28 mouse cellular contexts compared by ENCODE assay signal in the genomic region with DNA sequence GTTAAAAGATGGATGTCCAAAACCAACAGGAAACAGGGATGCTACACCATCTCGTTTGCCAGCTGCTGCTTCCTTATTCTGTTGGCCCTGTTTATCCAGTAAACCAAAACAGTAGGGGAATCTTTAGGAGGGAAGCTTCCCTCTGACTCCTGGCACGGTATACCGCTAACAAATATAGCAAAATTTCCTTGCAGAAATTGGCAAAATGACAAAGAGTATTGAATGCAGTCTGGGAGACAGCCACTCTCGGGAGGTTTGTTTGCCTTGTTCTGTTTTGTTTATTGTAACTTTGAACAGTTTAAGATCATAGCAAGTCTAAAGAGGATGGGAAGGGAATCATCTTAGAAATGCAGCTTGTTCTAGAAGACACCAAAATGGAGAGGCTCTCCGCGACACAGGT. TPM values are rescaled to one million over a fixed set of nuclear protein-coding genes. Genes with fewer than 3 reads are reported as not detected.
DNase-seq lines count a peak whose midpoint lies in the region; ATAC-seq and TF ChIP-seq lines count a peak whose summit lies in the region.
"Had no signal": no experiment of that assay in that cellular context is flagged by ENCODE, and none has a peak within 500 bp of the region (broad histone marks: within the 10 kb centered on the region; RNA-seq: fewer than 3 reads in every experiment).

No protein-coding gene starts in this region.

- H3K4me2 ChIP-seq in embryonic facial prominence, embryonic 14.5 days (ENCODE audit: low read depth, low read length) = no peak overlapping the region
- H3K4me2 ChIP-seq in hindbrain, postnatal 0 days (ENCODE audit: low read depth, low read length) = no peak overlapping the region
- H3K4me2 ChIP-seq in hindbrain, embryonic 16.5 days (ENCODE audit: low read length) = no peak overlapping the region
- no peak overlapping the region for H3K4me2 ChIP-seq in lung, embryonic 16.5 days (ENCODE audit: low read depth, low read length)
- H3K4me2 ChIP-seq: embryonic facial prominence, embryonic 15.5 days; forebrain, embryonic 12.5 days; heart, embryonic 12.5 days; heart, embryonic 15.5 days; hindbrain, embryonic 13.5 days had no signal

- WGBS in embryonic facial prominence, embryonic 14.5 days = 68% methylated on average over 6 of the region's 6 CpGs
- WGBS in embryonic facial prominence, embryonic 10.5 days = 87% methylated on average over 6 of the region's 6 CpGs
- 56% methylated on average over 6 of the region's 6 CpGs for WGBS in hindbrain, postnatal 0 days
- 70% methylated on average over 6 of the region's 6 CpGs for WGBS in hindbrain, embryonic 16.5 days
- 51% methylated on average over 6 of the region's 6 CpGs for WGBS in lung, embryonic 16.5 days

- H3K27ac ChIP-seq in embryonic facial prominence, embryonic 14.5 days (replicated peaks; ENCODE audit: low read depth, low read length) = no peak overlapping the region
- no peak overlapping the region for H3K27ac ChIP-seq in embryonic facial prominence, embryonic 10.5 days (replicated peaks)
- no peak overlapping the region for H3K27ac ChIP-seq in hindbrain, postnatal 0 days
- no peak overlapping the region for H3K27ac ChIP-seq in hindbrain, embryonic 16.5 days (ENCODE audit: low read depth, low read length)
- no peak overlapping the region for H3K27ac ChIP-seq in lung, embryonic 16.5 days (ENCODE audit: low read length)
- H3K27ac ChIP-seq: embryonic facial prominence, embryonic 15.5 days; forebrain, embryonic 12.5 days; heart, embryonic 15.5 days; hindbrain, embryonic 10.5 days; hindbrain, embryonic 13.5 days had no signal

- H3K27me3 ChIP-seq in embryonic facial prominence, embryonic 14.5 days (replicated peaks; ENCODE audit: control insufficient read depth, insufficient read depth, low read length) = no peaks in the 10 kb centered on the region
- H3K27me3 ChIP-seq in embryonic facial prominence, embryonic 10.5 days (replicated peaks; ENCODE audit: low read depth, poor library complexity, severe bottlenecking) = no peaks in the 10 kb centered on the region
- no peaks in the 10 kb centered on the region for H3K27me3 ChIP-seq in hindbrain, postnatal 0 days (ENCODE audit: insufficient read depth, low read length)
- H3K27me3 ChIP-seq in hindbrain, embryonic 16.5 days (replicated peaks; ENCODE audit: control insufficient read depth, insufficient read depth, low read length) = no peaks in the 10 kb centered on the region
- no peaks in the 10 kb centered on the region for H3K27me3 ChIP-seq in lung, embryonic 16.5 days (ENCODE audit: control insufficient read depth, insufficient read depth, low read depth, low read length)
- H3K27me3 ChIP-seq: CH12.LX; embryonic facial prominence, embryonic 15.5 days; forebrain, embryonic 12.5 days; heart, embryonic 12.5 days; heart, embryonic 15.5 days; hindbrain, embryonic 13.5 days; Patski had no signal

- no peak overlapping the region for H3K4me3 ChIP-seq in embryonic facial prominence, embryonic 14.5 days (ENCODE audit: low read depth, low read length)
- H3K4me3 ChIP-seq in embryonic facial prominence, embryonic 10.5 days = no peak overlapping the region
- H3K4me3 ChIP-seq in hindbrain, postnatal 0 days (ENCODE audit: low read length) = no peak overlapping the region
- no peak overlapping the region for H3K4me3 ChIP-seq in hindbrain, embryonic 16.5 days (ENCODE audit: low read length)
- H3K4me3 ChIP-seq in lung, embryonic 16.5 days (ENCODE audit: low read length) = no peak overlapping the region
- H3K4me3 ChIP-seq: embryonic facial prominence, embryonic 15.5 days; forebrain, embryonic 12.5 days; heart, embryonic 12.5 days; heart, embryonic 15.5 days; hindbrain, embryonic 10.5 days; hindbrain, embryonic 13.5 days had no signal

- no peak overlapping the region for H3K9ac ChIP-seq in embryonic facial prominence, embryonic 14.5 days (ENCODE audit: low read depth, low read length)
- no peak overlapping the region for H3K9ac ChIP-seq in hindbrain, postnatal 0 days (replicated peaks; ENCODE audit: low read length)
- no peak overlapping the region for H3K9ac ChIP-seq in hindbrain, embryonic 16.5 days (ENCODE audit: low read depth, low read length)
- H3K9ac ChIP-seq in lung, embryonic 16.5 days (ENCODE audit: low read length) = no peak overlapping the region
- H3K9ac ChIP-seq: embryonic facial prominence, embryonic 15.5 days; forebrain, embryonic 12.5 days; heart, embryonic 12.5 days; heart, embryonic 15.5 days; hindbrain, embryonic 13.5 days had no signal

- H3K36me3 ChIP-seq in embryonic facial prominence, embryonic 14.5 days (ENCODE audit: control insufficient read depth, insufficient read depth, low read length) = no peaks in the 10 kb centered on the region
- H3K36me3 ChIP-seq in embryonic facial prominence, embryonic 10.5 days (replicated peaks) = no peaks in the 10 kb centered on the region
- H3K36me3 ChIP-seq in hindbrain, postnatal 0 days (ENCODE audit: insufficient read depth, low read length) = no peaks in the 10 kb centered on the region
- no peaks in the 10 kb centered on the region for H3K36me3 ChIP-seq in hindbrain, embryonic 16.5 days (ENCODE audit: control insufficient read depth, insufficient read depth, low read length)
- no peaks in the 10 kb centered on the region for H3K36me3 ChIP-seq in lung, embryonic 16.5 days (ENCODE audit: control insufficient read depth, insufficient read depth, low read length)
- H3K36me3 ChIP-seq: embryonic facial prominence, embryonic 15.5 days; forebrain, embryonic 12.5 days; G1E; heart, embryonic 12.5 days; heart, embryonic 15.5 days; hindbrain, embryonic 10.5 days; hindbrain, embryonic 13.5 days had no signal

- no peaks in the 10 kb centered on the region for H3K4me1 ChIP-seq in embryonic facial prominence, embryonic 14.5 days (ENCODE audit: control insufficient read depth, insufficient read depth, low read length)
- no peaks in the 10 kb centered on the region for H3K4me1 ChIP-seq in embryonic facial prominence, embryonic 10.5 days
- H3K4me1 ChIP-seq in hindbrain, postnatal 0 days (ENCODE audit: insufficient read depth, low read length) = no peaks in the 10 kb centered on the region
- H3K4me1 ChIP-seq in hindbrain, embryonic 16.5 days (ENCODE audit: control insufficient read depth, insufficient read depth, low read depth, low read length) = no peaks in the 10 kb centered on the region
- H3K4me1 ChIP-seq in lung, embryonic 16.5 days (replicated peaks; ENCODE audit: control insufficient read depth, insufficient read depth, low read length) = no peaks in the 10 kb centered on the region
- H3K4me1 ChIP-seq: embryonic facial prominence, embryonic 15.5 days; forebrain, embryonic 12.5 days; heart, embryonic 12.5 days; heart, embryonic 15.5 days; hindbrain, embryonic 10.5 days; hindbrain, embryonic 13.5 days had no signal

- H3K9me3 ChIP-seq in embryonic facial prominence, embryonic 14.5 days (ENCODE audit: control insufficient read depth, low read length) = no peaks in the 10 kb centered on the region
- H3K9me3 ChIP-seq in embryonic facial prominence, embryonic 10.5 days = no peaks in the 10 kb centered on the region
- H3K9me3 ChIP-seq in hindbrain, postnatal 0 days (ENCODE audit: low read length) = no peaks in the 10 kb centered on the region
- H3K9me3 ChIP-seq in hindbrain, embryonic 16.5 days (ENCODE audit: control insufficient read depth, low read length) = no peaks in the 10 kb centered on the region
- H3K9me3 ChIP-seq in lung, embryonic 16.5 days (ENCODE audit: control insufficient read depth, low read length) = no peaks in the 10 kb centered on the region
- H3K9me3 ChIP-seq: embryonic facial prominence, embryonic 15.5 days; forebrain, embryonic 12.5 days; heart, embryonic 12.5 days; heart, embryonic 15.5 days; hindbrain, embryonic 10.5 days; hindbrain, embryonic 13.5 days had no signal

- no peak for TF ChIP-seq CTCF in hindbrain, postnatal 0 days (IDR thresholded peaks at IDR 0.05; ENCODE audit: low read depth)
- TF ChIP-seq CTCF in brain, embryonic 14.5 days (IDR thresholded peaks at IDR 0.05; ENCODE audit: borderline replicate concordance, extremely low read depth, insufficient read depth, insufficient read length) = no peak

- no peak for ATAC-seq in embryonic facial prominence, embryonic 14.5 days (ENCODE audit: low read depth)
- no peak for ATAC-seq in hindbrain, postnatal 0 days
- ATAC-seq in hindbrain, embryonic 16.5 days = no peak
- ATAC-seq in lung, embryonic 16.5 days (ENCODE audit: low read depth) = peak; percentile 38; the same call in 1 of the 2 replicates
- ATAC-seq: intestine, postnatal 0 days; Patski had no signal

- TF ChIP-seq POLR2A in brain, embryonic 14.5 days (IDR thresholded peaks at IDR 0.05; ENCODE audit: borderline replicate concordance, extremely low read depth, insufficient read depth, insufficient read length, poor library complexity, severe bottlenecking) = no peak

- peak; percentile 16 for DNase-seq in embryonic facial prominence, embryonic 14.5 days (ENCODE audit: low spot score)
- DNase-seq in embryonic facial prominence, embryonic 10.5 days (ENCODE audit: low spot score) = no peak
- peak; percentile 39 for DNase-seq in hindbrain, postnatal 0 days (ENCODE audit: low spot score)
- DNase-seq in lung, postnatal 4 days = no peak
- peak; percentile 29 for DNase-seq in brain, embryonic 14.5 days (ENCODE audit: low read depth)
- DNase-seq: adrenal gland, adult 2 months; adrenal gland, postnatal 14 days; B cell, adult 2 months; cerebellum, adult 18-20 months; cerebellum, adult 9-10 months; cerebellum, postnatal 36 days; embryo, embryonic 11 days; gastrocnemius, postnatal 25 days; heart, adult 18-20 months; heart, postnatal 10 days; heart, postnatal 36 days had no signal

RNA-seq across cellular contexts. Expression of a gene that starts 28.3 kb away (rescaled TPM):
- polyA plus RNA-seq in embryonic facial prominence, embryonic 14.5 days (2014; fragmentation: Nextera tagmentation; extraction: Ambion mirVana) = 120 and 132 TPM in 2 replicates
- polyA plus RNA-seq in embryonic facial prominence, embryonic 10.5 days (2016; fragmentation: Nextera tagmentation; extraction: Ambion mirVana) = 45.7 and 46.6 TPM in 2 replicates
- 17.6 and 39.0 TPM in 2 replicates for total RNA-seq in hindbrain, postnatal 0 days (2014; rRNA removed)
- polyA plus RNA-seq in hindbrain, postnatal 0 days (2015; fragmentation: Nextera tagmentation; extraction: Ambion mirVana) = 26.5 and 29.5 TPM in 2 replicates
- 20.9 and 24.8 TPM in 2 replicates for polyA plus RNA-seq in hindbrain, embryonic 16.5 days (2015; fragmentation: Nextera tagmentation; extraction: Ambion mirVana)
- polyA plus RNA-seq in lung, embryonic 16.5 days (2015; fragmentation: Nextera tagmentation; extraction: Ambion mirVana) = 83.5 and 93.4 TPM in 2 replicates
- 16.6 and 24.4 TPM in 2 replicates for polyA plus RNA-seq in brain, embryonic 14.5 days (2012; rRNA removed)

Comparison
In these comparisons a context has a peak if more than half of its experiments do, and no peak if none do; other contexts are left out.
1. DNase-seq: peak in embryonic facial prominence, embryonic 14.5 days (single experiment), hindbrain, postnatal 0 days (single experiment) and brain, embryonic 14.5 days (single experiment); none in embryonic facial prominence, embryonic 10.5 days (single experiment) and lung, postnatal 4 days (0 of 2).